Mouse (Mus musculus) C2C12 (cell line): ENCODE measurements at regions not wholly inside any gene's neighbourhood (a gene's known extent, or its start where the extent isn't known, plus 50 kb on each side); places are given as distances from the start of the nearest gene placed in this dataset.

Source experiments
- H3K27me3 ChIP-seq: one replicate; pipeline ENCODE4 v1.6.1; 2011; ENCODE audit not compliant: control insufficient read depth, insufficient read depth, insufficient read length
- H3K36me3 ChIP-seq: one replicate; pipeline ENCODE4 v1.6.1; 2011; ENCODE audit not compliant: control insufficient read depth, insufficient read depth
- H3K4me3 ChIP-seq: one replicate; pipeline ENCODE4 v1.5.1; 2011; ENCODE audit warnings: mild to moderate bottlenecking, control low read depth; ENCODE audit not compliant: poor library complexity, insufficient read depth, severe bottlenecking
- H3K79me2 ChIP-seq: one replicate; pipeline ENCODE4 v1.6.1; 2011; ENCODE audit not compliant: control insufficient read depth, insufficient read depth
- H3K79me3 ChIP-seq: one replicate; pipeline ENCODE4 v1.6.1; 2011; ENCODE audit warnings: low read depth, control low read depth
- H3ac ChIP-seq: one replicate; pipeline ENCODE3; 2011; ENCODE audit warnings: low read depth; ENCODE audit not compliant: control insufficient read depth, insufficient read length
- CEBPB ChIP-seq: IDR thresholded peaks from one replicate; pipeline ENCODE4 v1.6.1; 2011; ENCODE audit warnings: low read depth, mild to moderate bottlenecking, control low read depth, moderate library complexity
- CTCF ChIP-seq: IDR thresholded peaks from one replicate; pipeline ENCODE4 v1.5.1; 2011; ENCODE audit not compliant: control insufficient read depth, insufficient read depth, insufficient read length
- FOSL1 ChIP-seq: IDR thresholded peaks from one replicate; pipeline ENCODE4 v1.8.0; 2011; ENCODE audit warnings: mild to moderate bottlenecking, low read length; ENCODE audit not compliant: poor library complexity, insufficient read depth, severe bottlenecking
- MAX ChIP-seq: IDR thresholded peaks from one replicate; pipeline ENCODE4 v1.6.1; 2011; ENCODE audit warnings: mild to moderate bottlenecking, control low read depth
- MYOD1 ChIP-seq: IDR thresholded peaks from one replicate; pipeline ENCODE4 v1.6.1; 2011; ENCODE audit warnings: low read depth; ENCODE audit not compliant: control insufficient read depth, insufficient read length
- MYOG ChIP-seq: IDR thresholded peaks from one replicate; pipeline ENCODE4 v1.6.1; 2011; ENCODE audit not compliant: control insufficient read depth, insufficient read length; ENCODE audit errors: extremely low read depth
- USF1 ChIP-seq: IDR thresholded peaks from one replicate; pipeline ENCODE4 v1.6.1; 2011; ENCODE audit warnings: low read depth, mild to moderate bottlenecking, control low read depth, moderate library complexity

DNA sequence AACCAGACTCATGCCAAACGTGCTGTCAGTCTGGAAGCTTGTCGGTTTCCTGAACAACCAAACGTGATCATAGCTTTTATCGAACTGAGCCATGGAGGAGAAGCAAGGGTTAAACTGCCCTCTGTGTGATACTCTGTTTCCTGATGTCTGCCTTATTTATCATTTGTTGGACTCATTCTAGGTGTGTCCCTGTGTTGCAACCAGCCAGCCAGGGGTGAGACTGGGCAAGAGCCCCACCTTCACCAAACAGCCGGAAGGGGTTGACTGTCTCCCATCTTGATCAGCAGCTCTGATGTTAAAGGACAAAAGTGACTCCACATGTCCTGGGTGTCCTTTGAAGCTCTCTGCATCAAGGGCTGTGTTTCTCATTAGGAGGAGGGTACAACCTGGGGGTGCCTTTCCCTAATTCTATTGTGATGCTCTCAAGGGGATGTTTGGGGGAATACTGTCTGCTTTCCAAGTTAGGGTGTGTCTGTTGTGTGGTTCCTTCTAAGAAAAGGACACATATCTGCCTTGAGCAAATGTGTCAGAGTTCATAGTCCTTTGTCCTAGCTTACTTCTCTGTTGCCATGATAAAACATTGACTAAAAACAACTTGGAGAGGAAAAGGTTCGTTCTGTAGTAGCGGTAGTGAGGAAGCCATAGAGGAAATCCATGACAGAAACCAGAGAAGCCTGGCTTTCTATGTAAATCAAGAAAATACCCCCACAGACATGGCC lies 67.0 kb upstream of the Rbm19 start:
- Histone ChIP-seq H3K4me3 (no peak overlapping the region), H3K79me3 (no peaks in the 10 kb centered on the region), H3K27me3 (no peaks in the 10 kb centered on the region), H3K79me2 (no peaks in the 10 kb centered on the region), H3K36me3 (no peaks in the 10 kb centered on the region), H3ac (no peak overlapping the region)
- TF ChIP-seq USF1 = no peak
- TF ChIP-seq CTCF = no peak
- no peak for TF ChIP-seq FOSL1
- no peak for TF ChIP-seq MAX
- no peak for TF ChIP-seq MYOG
- no peak for TF ChIP-seq MYOD1
- no peak for TF ChIP-seq CEBPB

- H3K79me3 ChIP-seq = no peaks in the 10 kb centered on the region
- H3K4me3 ChIP-seq = no peak overlapping the region
- no peak for TF ChIP-seq CTCF
- no peak for TF ChIP-seq MYOD1
- no peak for TF ChIP-seq MYOG
- no peak for TF ChIP-seq CEBPB
- TF ChIP-seq MAX = no peak
- no peak for TF ChIP-seq FOSL1
- TF ChIP-seq USF1 = no peak
- no peaks in the 10 kb centered on the region for H3K79me2 ChIP-seq
- H3K36me3 ChIP-seq = no peaks in the 10 kb centered on the region
- H3K27me3 ChIP-seq = no peaks in the 10 kb centered on the region
- no peak overlapping the region for H3ac ChIP-seq
Measured at GRCm38 (mm10) chr5:120050728-120051436, 65.4 kb upstream of the Rbm19 start.

- no peaks in the 10 kb centered on the region for H3K79me3 ChIP-seq
- H3K27me3 ChIP-seq = no peaks in the 10 kb centered on the region
- no peaks in the 10 kb centered on the region for H3K79me2 ChIP-seq
- no peaks in the 10 kb centered on the region for H3K36me3 ChIP-seq
- TF ChIP-seq CEBPB (no peak), MYOG (no peak), MAX (no peak), CTCF (no peak), MYOD1 (no peak), FOSL1 (no peak), USF1 (no peak)
- H3ac ChIP-seq = no peak overlapping the region
- H3K4me3 ChIP-seq = no peak overlapping the region
Measured at GRCm38 (mm10) chr5:120054498-120055167, 61.6 kb upstream of the Rbm19 start.
